Mouse (Mus musculus): Measurements from ENCODE around the gene Arhgap31. TPM values are rescaled to one million over a fixed set of nuclear protein-coding genes. Genes with fewer than 3 reads are reported as not detected.

The Arhgap31 gene
- total RNA-seq (2021), result 10 to 100 TPM; 14.7 to 17.8 TPM
- long read RNA-seq, experiment 1, full-length matches to known transcripts, result 5 of 14 reads
- long read RNA-seq, experiment 1, partial matches to known transcripts, result 4 of 14 reads
- long read RNA-seq, experiment 1, other reads (novel, unspliced or antisense), result 5 of 14 reads
- long read RNA-seq, experiment 2, full-length matches to known transcripts, result 1 of 6 reads
- long read RNA-seq, experiment 2, partial matches to known transcripts, result 0 of 6 reads
- long read RNA-seq, experiment 2, other reads (novel, unspliced or antisense), result 5 of 6 reads

DNA sequence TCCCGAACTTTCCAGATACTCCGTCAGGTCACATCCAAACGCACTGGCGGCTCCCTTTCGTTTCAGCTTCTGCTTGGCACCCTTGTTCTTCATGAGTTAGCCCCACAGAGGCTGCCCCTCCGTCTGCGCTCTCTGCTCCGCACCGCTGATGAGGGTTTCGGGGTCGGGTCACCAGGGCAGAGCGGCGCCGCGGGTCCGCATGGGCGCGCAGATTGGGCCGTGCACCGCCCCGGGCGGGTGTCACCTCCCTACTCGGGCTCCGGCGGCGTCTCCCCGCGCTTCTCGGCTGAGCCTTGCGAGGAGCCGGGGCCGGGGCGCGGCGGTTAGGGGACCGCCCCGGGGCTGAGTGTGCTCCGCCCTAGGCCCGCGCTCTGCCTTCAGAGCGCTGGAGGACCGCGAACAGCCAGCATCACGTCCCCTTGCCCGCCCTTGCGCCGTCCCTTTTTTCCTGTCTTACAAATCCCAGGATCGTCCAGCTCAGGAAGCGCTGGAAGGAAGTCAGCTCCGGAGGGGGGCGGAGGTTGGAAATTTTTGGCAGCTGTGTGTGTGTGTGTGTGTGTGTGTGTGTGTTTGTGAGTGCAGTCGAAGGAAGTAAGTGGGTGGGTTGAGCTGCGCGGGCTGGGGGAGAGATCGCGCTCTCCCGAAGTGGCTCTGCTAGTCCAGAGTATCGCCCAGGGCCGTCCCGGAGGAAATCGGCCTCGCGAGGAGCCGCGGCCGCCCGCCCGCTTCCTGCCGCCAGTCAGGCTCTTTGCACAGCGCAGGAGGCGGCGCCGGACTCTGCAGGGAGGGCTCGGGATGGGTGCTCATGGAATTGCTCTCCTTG, at the start of gene Arhgap31:
Gene Arhgap31 (minus strand): TSS at position 694 of the 823 bp plus-strand sequence.
- peak; percentile 63 to 74 for DNase-seq (ENCODE audit: low spot score in 2 of 2)

DNA sequence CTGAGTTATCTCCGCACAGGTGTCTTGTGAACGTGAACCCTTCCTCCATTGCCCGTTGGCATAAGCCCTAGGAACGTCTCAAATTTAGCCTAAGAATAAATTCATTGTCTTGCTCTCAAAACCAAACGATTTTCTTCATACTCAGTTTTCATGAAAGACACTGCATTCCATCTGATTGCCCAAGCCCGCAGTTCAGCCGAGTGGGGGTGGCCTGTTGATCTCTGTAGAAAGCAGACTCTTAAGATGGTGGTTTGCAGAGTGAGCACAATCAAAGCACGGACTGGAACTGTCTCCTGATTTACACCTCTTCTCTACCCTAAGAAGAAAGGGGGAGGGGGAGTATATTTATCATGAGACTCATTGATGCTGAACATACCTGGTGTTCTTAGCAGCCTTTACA, 49.3 kb upstream of the Arhgap31 start:
- DNase-seq (ENCODE audit: low spot score in 2 of 2), result no peak

DNA sequence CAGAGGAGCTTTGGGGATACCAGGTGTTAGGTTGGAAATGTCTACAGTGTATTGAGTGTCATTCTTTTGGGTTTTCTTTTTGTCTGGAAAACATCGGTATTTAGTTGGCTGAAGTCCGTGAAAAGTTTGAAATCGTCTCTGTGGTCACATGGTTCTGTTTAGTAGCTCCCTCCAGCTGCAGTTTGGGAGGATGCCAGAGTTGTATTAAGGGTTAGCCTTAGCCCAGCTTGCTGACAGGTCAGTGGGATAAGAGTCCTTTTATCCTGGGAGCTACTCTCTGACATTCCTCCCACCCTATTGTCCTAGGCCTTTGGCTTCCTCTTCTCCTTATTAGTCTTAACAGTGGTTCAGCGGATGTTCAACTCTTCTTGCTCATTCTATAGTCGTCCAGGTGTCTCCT, 48.9 kb upstream of the Arhgap31 start:
- no peak for DNase-seq (ENCODE audit: low spot score in 2 of 2)

DNA sequence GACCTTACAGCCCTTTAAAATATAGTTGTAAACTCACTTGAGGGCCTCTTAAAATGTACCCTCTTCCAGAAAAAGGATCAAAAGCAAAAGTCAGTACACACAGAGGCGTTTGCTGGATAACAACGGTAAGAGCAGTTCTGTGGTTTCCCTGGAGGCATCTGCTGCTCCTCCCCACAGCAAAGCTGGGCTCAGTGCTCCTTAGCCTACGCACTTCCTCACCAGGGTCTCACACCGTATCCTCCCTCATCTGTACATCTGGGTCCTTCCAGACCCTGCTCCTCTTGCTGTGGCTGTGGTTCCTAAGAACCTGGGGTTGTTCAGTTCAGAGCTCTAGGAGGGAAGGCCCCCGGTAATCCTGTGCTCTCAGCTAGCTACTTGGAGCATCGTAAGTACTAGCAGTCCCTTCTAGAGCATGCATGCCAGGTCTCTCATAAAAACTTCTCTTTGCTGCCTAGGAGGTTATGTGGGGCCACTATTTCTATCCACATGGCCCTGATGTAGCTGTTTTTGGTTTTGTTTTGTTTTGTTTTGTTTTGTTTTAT, 47.8 kb upstream of the Arhgap31 start:
- DNase-seq (ENCODE audit: low spot score in 2 of 2), result no peak

DNA sequence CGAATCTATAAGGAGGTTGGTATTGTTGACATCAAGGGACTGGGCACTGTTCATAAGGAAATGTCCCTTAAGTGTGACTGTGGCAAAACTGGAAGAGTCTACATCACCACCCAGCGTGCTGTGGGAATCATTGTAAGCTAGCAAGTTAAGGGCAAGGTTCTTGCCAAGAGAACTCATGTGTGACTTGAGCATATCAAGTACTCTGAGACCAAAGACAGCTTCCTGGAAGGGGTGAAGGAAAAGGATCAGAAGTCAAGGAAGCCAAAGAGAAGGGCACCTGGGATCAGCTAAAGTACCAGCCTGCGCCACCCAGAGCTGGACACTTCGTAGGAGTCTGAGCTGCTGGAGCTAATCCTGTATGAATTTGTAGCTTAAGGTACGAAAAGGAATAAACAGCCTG, 47.2 kb upstream of the Arhgap31 start:
- no peak for DNase-seq (ENCODE audit: low spot score in 2 of 2)

- DNase-seq (ENCODE audit: low spot score in 2 of 2), result no peak
These were observed 45.2 kb upstream of the Arhgap31 start for GRCm38 (mm10) chr16:38758104-38758861.

DNA sequence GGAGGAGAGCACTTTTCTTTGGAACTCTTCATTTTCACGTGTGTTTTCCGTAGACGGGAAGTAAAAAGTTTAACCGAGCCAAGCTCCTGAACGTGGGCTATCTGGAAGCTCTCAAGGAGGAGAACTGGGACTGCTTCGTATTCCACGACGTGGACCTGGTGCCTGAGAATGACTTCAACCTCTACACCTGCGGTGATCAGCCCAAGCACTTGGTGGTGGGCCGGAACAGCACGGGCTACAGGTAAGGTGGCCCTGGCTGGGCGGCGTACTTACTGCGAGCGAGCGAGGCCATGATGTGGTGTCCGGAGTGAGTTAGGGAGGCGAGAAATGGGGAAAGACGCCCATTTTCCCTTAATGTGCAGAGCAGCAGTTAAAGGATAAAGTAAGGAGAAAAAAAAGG, 44.6 kb upstream of the Arhgap31 start:
- DNase-seq (ENCODE audit: low spot score in 2 of 2), result no peak

DNA sequence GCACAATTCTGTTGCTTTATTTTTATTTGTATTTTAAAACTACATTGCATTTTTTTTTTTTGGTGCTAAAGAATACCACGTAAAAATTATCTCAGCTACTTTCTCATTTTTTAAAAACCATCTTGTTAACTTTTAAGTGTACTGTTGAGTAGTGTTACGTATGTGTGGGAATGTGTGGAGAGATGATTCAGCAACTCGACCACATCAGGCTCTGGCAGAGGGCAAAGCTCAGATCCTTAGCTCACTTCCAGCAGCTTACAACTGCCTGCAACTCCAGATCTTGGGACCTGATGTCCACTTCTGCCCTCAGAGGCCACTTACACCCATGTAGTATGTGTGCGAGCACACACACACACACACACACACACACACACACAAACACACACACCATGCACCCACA, 43.5 kb upstream of the Arhgap31 start:
- no peak for DNase-seq (ENCODE audit: low spot score in 2 of 2)

- no peak for DNase-seq (ENCODE audit: low spot score in 2 of 2)
These were observed 43.1 kb upstream of the Arhgap31 start for GRCm38 (mm10) chr16:38756177-38756503.

GRCm38 (mm10) chr16:38755452-38756176, 42.5 kb upstream of the Arhgap31 start:
- no peak for DNase-seq (ENCODE audit: low spot score in 2 of 2)

DNA sequence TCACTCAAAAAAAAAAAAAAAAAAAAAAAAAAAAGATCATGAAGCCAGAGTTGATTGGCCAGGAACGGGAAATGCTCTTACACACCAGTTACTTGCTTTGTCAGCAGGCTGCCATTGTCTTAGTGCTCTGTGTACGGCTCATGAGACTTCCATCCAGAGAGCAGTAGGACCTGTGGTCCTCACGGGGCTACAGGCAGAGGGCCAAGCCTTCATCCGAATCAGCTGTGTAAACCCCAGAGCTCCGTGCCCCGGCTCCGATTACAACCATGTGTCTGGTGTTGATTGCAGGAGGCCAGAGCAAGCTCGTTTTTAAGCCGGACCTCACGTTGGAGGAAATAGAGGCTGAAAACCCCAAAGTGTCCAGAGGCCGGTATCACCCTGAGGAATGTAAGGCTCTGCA, 40.6 kb upstream of the Arhgap31 start:
- no peak for DNase-seq (ENCODE audit: low spot score in 2 of 2)

- no peak for DNase-seq (ENCODE audit: low spot score in 2 of 2)
These were observed 37.7 kb upstream of the Arhgap31 start for GRCm38 (mm10) chr16:38750803-38751202.

- DNase-seq (ENCODE audit: low spot score in 2 of 2), result no peak
These were observed 31.0 kb upstream of the Arhgap31 start for GRCm38 (mm10) chr16:38743941-38744673.

DNA sequence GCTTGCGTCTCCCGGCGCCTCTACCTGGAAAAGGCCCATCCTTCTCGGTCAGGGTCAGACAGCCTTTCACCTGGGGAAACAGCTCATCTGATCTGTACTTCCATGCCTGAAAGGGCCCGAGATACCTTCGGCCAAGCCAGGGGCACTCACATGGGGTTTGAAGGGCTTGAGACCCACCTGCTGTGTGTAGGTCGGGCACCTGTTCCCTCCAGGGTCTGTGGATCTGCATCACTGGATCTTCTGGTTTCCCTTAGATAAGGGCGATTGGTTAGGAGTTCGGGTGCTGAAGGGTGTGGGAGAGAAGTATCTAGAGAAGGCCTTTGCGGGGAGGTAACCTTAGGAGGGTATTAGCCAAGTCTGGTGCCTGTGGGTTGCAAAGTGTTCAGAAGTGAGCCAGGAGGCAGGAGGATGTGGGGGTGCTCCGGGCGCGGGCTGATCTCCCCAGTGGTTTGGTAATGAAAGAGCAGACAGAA, 29.6 kb upstream of the Arhgap31 start:
- DNase-seq (ENCODE audit: low spot score in 2 of 2), result peak; percentile 31 to 46

GRCm38 (mm10) chr16:38742113-38742658, 29.1 kb upstream of the Arhgap31 start, which contains the start of gene B4galt4:
Gene B4galt4, plus strand, starts transcription at chr16:38742264.
- DNase-seq (ENCODE audit: low spot score in 2 of 2), result peak; percentile 79 to 88

GRCm38 (mm10) chr16:38741204-38741903, 28.3 kb upstream of the Arhgap31 start:
- no peak for DNase-seq (ENCODE audit: low spot score in 2 of 2)

DNA sequence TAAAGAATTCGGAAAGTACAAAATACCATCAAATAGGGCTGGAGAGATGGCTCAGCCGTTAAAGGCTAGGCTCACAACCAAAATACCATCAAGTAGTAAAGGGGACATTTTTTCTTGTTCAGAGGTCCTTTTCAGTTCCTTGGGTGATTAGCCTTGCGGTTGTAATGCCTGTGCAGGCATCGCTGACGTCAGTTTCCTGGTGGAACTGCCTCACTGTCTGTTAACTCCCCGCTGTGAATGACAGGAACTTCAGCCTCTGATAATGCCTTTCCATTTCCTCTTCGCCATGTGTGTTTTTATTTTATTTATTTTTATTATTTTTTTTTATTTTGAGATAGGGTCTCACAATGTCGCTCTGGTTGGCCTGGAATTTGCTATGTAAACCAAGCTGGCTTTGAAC, 17.8 kb upstream of the Arhgap31 start:
- DNase-seq (ENCODE audit: low spot score in 2 of 2), result no peak

DNA sequence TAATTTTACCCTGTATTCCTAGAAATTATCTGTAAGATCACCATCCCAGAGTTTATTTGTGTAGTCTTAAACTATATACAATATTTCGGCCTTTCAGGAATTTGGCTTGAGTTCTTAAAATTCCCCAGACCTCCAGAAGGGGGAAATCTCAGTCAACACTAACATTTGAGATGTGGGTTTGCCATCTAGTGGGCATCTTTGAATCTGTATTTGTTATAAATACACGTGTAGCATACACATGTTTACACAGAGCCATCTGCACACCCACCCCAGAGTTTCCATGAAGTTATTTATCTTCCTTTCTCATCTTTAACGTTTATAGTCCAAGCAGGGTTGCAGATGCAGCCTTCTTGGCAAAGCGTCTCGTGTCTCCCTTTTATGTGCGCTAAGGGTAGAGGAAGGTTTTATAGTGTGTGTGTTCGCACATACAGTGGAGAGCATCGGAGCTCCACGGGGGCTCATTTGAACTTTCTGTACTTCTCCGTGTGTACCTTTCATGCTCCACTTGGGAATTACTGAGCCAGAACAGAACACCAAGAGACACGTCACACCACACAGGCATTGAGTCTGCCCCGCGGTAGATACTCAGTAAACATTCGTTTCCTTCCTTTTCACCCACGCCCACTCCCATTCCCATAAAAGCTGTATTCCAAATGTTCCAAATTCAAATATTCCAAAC, 16.7 kb upstream of the Arhgap31 start:
- DNase-seq (ENCODE audit: low spot score in 2 of 2), result no peak

- no peak for DNase-seq (ENCODE audit: low spot score in 2 of 2)
These were observed 16.1 kb upstream of the Arhgap31 start for GRCm38 (mm10) chr16:38729139-38729538.
